Mouse (Mus musculus) G1E (cell line): ENCODE measurements around the gene Anxa5. TPM values are rescaled to one million over a fixed set of nuclear protein-coding genes. Genes with fewer than 3 reads are reported as not detected.

ENCODE experiments used
- ATAC-seq: 2 replicates; pipeline ENCODE4 v1.8.0; 2016; ENCODE audit warnings: mild to moderate bottlenecking; ENCODE audit not compliant: insufficient number of reproducible peaks, poor library complexity, low FRiP score, severe bottlenecking; ENCODE audit errors: extremely low read depth
- DNase-seq: peaks from one replicate; pipeline ENCODE4 v3.0.0; 2012; ENCODE audit warnings: low spot score
- H3K27me3 ChIP-seq: 2 replicates; pipeline ENCODE4 v1.6.1; 2012; ENCODE audit warnings: mild to moderate bottlenecking, low read length, inconsistent platforms; ENCODE audit not compliant: insufficient read depth
- H3K36me3 ChIP-seq: replicated peaks from 2 replicates; pipeline ENCODE3; 2012; ENCODE audit warnings: mild to moderate bottlenecking, inconsistent platforms
- H3K4me1 ChIP-seq: 2 replicates; pipeline ENCODE4 v1.6.1; 2012; ENCODE audit warnings: low read depth, low read length, inconsistent platforms, mixed read lengths; ENCODE audit not compliant: insufficient read depth
- H3K4me3 ChIP-seq: 2 replicates; pipeline ENCODE4 v1.5.1; 2012; ENCODE audit warnings: low read depth, mild to moderate bottlenecking, inconsistent platforms, low read length, moderate library complexity, mixed read lengths
- H3K9me3 ChIP-seq: replicated peaks from 2 replicates; pipeline ENCODE4 v1.6.1; 2012; ENCODE audit warnings: inconsistent platforms
- CTCF ChIP-seq: IDR thresholded peaks from 2 replicates; pipeline ENCODE4 v1.5.1; 2012; ENCODE audit warnings: low read depth, low read length, inconsistent platforms, mixed read lengths
- GATA1 ChIP-seq: IDR thresholded peaks from 2 replicates; pipeline ENCODE4 v1.6.1; 2012; ENCODE audit warnings: borderline replicate concordance, low read length, inconsistent platforms, mixed read lengths
- GATA2 ChIP-seq: IDR thresholded peaks from 2 replicates; pipeline ENCODE4 v1.6.1; 2012; ENCODE audit warnings: low read depth, low read length, inconsistent platforms, borderline replicate concordance
- POLR2AphosphoS5 ChIP-seq: IDR thresholded peaks from 2 replicates; pipeline ENCODE4 v1.6.1; 2012; ENCODE audit warnings: low read depth, low read length, inconsistent platforms; ENCODE audit not compliant: insufficient replicate concordance
- TAL1 ChIP-seq: conservative IDR thresholded peaks from 2 replicates; pipeline ENCODE4 v1.6.1; 2012; ENCODE audit warnings: low read depth, low read length, inconsistent platforms, mixed read lengths
- polyA plus RNA-seq: library from polyadenylated mRNA; stranded (reverse); fragments of >175 nt; gene quantifications from 2 replicates; pipeline ENCODE4 v1.2.3, GENCODE M21; 2012
- total RNA-seq, 2 experiments: library from RNA; stranded (forward) in 1 of 2; stranded (reverse) in 1 of 2; fragments of 200-1000 nt in 1 of 2; fragments of >200 nt in 1 of 2; fragmentation: Nextera tagmentation in 1 of 2; gene quantifications; 2 replicates each; pipeline ENCODE4 v1.2.3; 2014 to 2017

The Anxa5 gene
- total and polyA plus RNA-seq, 3 experiments: 94.3 to 175 (median 165) TPM

- Histone ChIP-seq H3K27me3 (no peaks in the 10 kb centered on the region), H3K4me1 (peaks cover 48% of the 10 kb centered on the region), H3K36me3 (peaks cover 51% of the 10 kb centered on the region), H3K4me3 (no peak overlapping the region), H3K9me3 (no peaks in the 10 kb centered on the region)
- ATAC-seq (no peak), DNase-seq (no peak)
- TF ChIP-seq CTCF: no peak
- TF ChIP-seq GATA2: no peak
- TF ChIP-seq TAL1: no peak
- TF ChIP-seq GATA1: no peak
- no peak for TF ChIP-seq POLR2AphosphoS5
Measured at GRCm38 (mm10) chr3:36449292-36450165, 26.2 kb downstream of the Anxa5 start.

GRCm38 (mm10) chr3:36446918-36447317 lies 28.8 kb downstream of the Anxa5 start:
- peak; percentile 83 for ATAC-seq
- TF ChIP-seq GATA2 (no peak), GATA1 (no peak), TAL1 (no peak), CTCF (no peak), POLR2AphosphoS5 (no peak)

GRCm38 (mm10) chr3:36446506-36446905 lies 29.2 kb downstream of the Anxa5 start:
- H3K27me3 ChIP-seq: no peaks in the 10 kb centered on the region
- ATAC-seq: no peak
- DNase-seq: no peak
- H3K36me3 ChIP-seq: peaks cover 29% of the 10 kb centered on the region
- peaks cover 48% of the 10 kb centered on the region for H3K4me1 ChIP-seq
- H3K4me3 ChIP-seq: no peak overlapping the region; the same call in 1 of the 2 replicates
- no peak for TF ChIP-seq POLR2AphosphoS5
- H3K9me3 ChIP-seq: no peaks in the 10 kb centered on the region

More at GRCm38 (mm10) chr3:36446918-36447317, 28.8 kb downstream of the Anxa5 start:
- DNase-seq: peak; percentile 32
- Histone ChIP-seq H3K4me1 (peaks cover 48% of the 10 kb centered on the region), H3K9me3 (no peaks in the 10 kb centered on the region), H3K4me3 (no peak overlapping the region; the same call in 1 of the 2 replicates), H3K36me3 (peaks cover 32% of the 10 kb centered on the region), H3K27me3 (no peaks in the 10 kb centered on the region)

GRCm38 (mm10) chr3:36446041-36446440 lies 29.7 kb downstream of the Anxa5 start:
- peaks cover 45% of the 10 kb centered on the region for H3K4me1 ChIP-seq
- ATAC-seq (no peak), DNase-seq (no peak)
- no peaks in the 10 kb centered on the region for H3K27me3 ChIP-seq
- no peak overlapping the region for H3K4me3 ChIP-seq
- TF ChIP-seq GATA1: no peak
- TF ChIP-seq CTCF: no peak
- no peak for TF ChIP-seq GATA2
- TF ChIP-seq TAL1: no peak
- no peak for TF ChIP-seq POLR2AphosphoS5
- no peaks in the 10 kb centered on the region for H3K9me3 ChIP-seq
- H3K36me3 ChIP-seq: peaks cover 26% of the 10 kb centered on the region

GRCm38 (mm10) chr3:36442426-36442825 lies 33.3 kb downstream of the Anxa5 start:
- H3K9me3 ChIP-seq: no peaks in the 10 kb centered on the region
- H3K36me3 ChIP-seq: no peaks in the 10 kb centered on the region
- ATAC-seq: no peak
- no peak overlapping the region for H3K4me3 ChIP-seq
- 0 out of 2 replicates have a peak, but pooled peaks cover 2% of the 10 kb centered on the region for H3K27me3 ChIP-seq
- H3K4me1 ChIP-seq: peaks cover 14% of the 10 kb centered on the region
- no peak for DNase-seq
- TF ChIP-seq GATA2 (no peak), GATA1 (no peak), TAL1 (no peak), POLR2AphosphoS5 (no peak), CTCF (no peak)

GRCm38 (mm10) chr3:36440280-36440679 lies 35.4 kb downstream of the Anxa5 start:
- Histone ChIP-seq H3K4me3 (no peak overlapping the region), H3K27me3 (peaks cover 4% of the 10 kb centered on the region; the same call in 1 of the 2 replicates)
- ATAC-seq: no peak

More at GRCm38 (mm10) chr3:36440280-36440679, 35.4 kb downstream of the Anxa5 start:
- no peaks in the 10 kb centered on the region for H3K9me3 ChIP-seq
- H3K36me3 ChIP-seq: no peaks in the 10 kb centered on the region
- no peak for TF ChIP-seq GATA1
- no peak for TF ChIP-seq CTCF
- no peak for TF ChIP-seq GATA2
- no peak for TF ChIP-seq POLR2AphosphoS5
- no peak for TF ChIP-seq TAL1
- no peaks in the 10 kb centered on the region for H3K4me1 ChIP-seq
- no peak for DNase-seq
